In genomic region chr2:120011462-120012200, GRCm38 (mm10) we compare ENCODE assay signal across 8 mouse cellular contexts. TPM values are rescaled to one million over a fixed set of nuclear protein-coding genes. Genes with fewer than 3 reads are reported as not detected.
DNase-seq lines count a peak whose midpoint lies in the region; ATAC-seq and TF ChIP-seq lines count a peak whose summit lies in the region.

No protein-coding gene starts in this region.

- no peak overlapping the region for H3K4me2 ChIP-seq in hindbrain, embryonic 12.5 days (replicated peaks)
- H3K4me2 ChIP-seq in kidney, embryonic 16.5 days (replicated peaks; ENCODE audit: low read depth, low read length): no peak overlapping the region
- H3K4me2 ChIP-seq in liver, postnatal 0 days (ENCODE audit: low read depth, low read length): no peak overlapping the region

- TF ChIP-seq CTCF in G1E (IDR thresholded peaks at IDR 0.05; ENCODE audit: low read depth, low read length): peak; percentile 38; the same call in 1 of the 2 replicates
- TF ChIP-seq CTCF in liver, postnatal 0 days (IDR thresholded peaks at IDR 0.05; ENCODE audit: low read depth): peak; percentile 82

- H3K4me3 ChIP-seq in hindbrain, embryonic 10.5 days: no peak overlapping the region
- no peak overlapping the region for H3K4me3 ChIP-seq in hindbrain, embryonic 12.5 days
- H3K4me3 ChIP-seq in G1E (ENCODE audit: low read depth, low read length): no peak overlapping the region
- H3K4me3 ChIP-seq in kidney, embryonic 16.5 days (ENCODE audit: low read length): no peak overlapping the region
- H3K4me3 ChIP-seq in liver, postnatal 0 days (ENCODE audit: low read depth, low read length): no peak overlapping the region

- H3K27me3 ChIP-seq in hindbrain, embryonic 10.5 days (ENCODE audit: insufficient read depth, poor library complexity, severe bottlenecking): no peaks in the 10 kb centered on the region
- H3K27me3 ChIP-seq in hindbrain, embryonic 12.5 days: no peaks in the 10 kb centered on the region
- H3K27me3 ChIP-seq in G1E (ENCODE audit: insufficient read depth, low read length): no peaks in the 10 kb centered on the region
- H3K27me3 ChIP-seq in kidney, embryonic 16.5 days (ENCODE audit: insufficient read depth, low read length): no peaks in the 10 kb centered on the region
- no peaks in the 10 kb centered on the region for H3K27me3 ChIP-seq in liver, postnatal 0 days (ENCODE audit: insufficient read depth, low read length)

- 85% methylated on average over 8 of the region's 8 CpGs for WGBS in hindbrain, embryonic 10.5 days
- WGBS in hindbrain, embryonic 12.5 days: 79% methylated on average over 8 of the region's 8 CpGs
- WGBS in kidney, embryonic 16.5 days: 81% methylated on average over 8 of the region's 8 CpGs
- 71% methylated on average over 8 of the region's 8 CpGs for WGBS in liver, postnatal 0 days (ENCODE audit: insufficient replicate concordance)

- no peaks in the 10 kb centered on the region for H3K4me1 ChIP-seq in hindbrain, embryonic 10.5 days (replicated peaks)
- no peaks in the 10 kb centered on the region for H3K4me1 ChIP-seq in hindbrain, embryonic 12.5 days
- no peaks in the 10 kb centered on the region for H3K4me1 ChIP-seq in G1E (ENCODE audit: insufficient read depth, low read depth, low read length)
- no peaks in the 10 kb centered on the region for H3K4me1 ChIP-seq in kidney, embryonic 16.5 days (ENCODE audit: insufficient read depth, low read length)
- peaks cover 5% of the 10 kb centered on the region for H3K4me1 ChIP-seq in liver, postnatal 0 days (ENCODE audit: insufficient read depth)

- no peaks in the 10 kb centered on the region for H3K9me3 ChIP-seq in hindbrain, embryonic 10.5 days
- no peaks in the 10 kb centered on the region for H3K9me3 ChIP-seq in hindbrain, embryonic 12.5 days (replicated peaks)
- no peaks in the 10 kb centered on the region for H3K9me3 ChIP-seq in G1E (replicated peaks)
- H3K9me3 ChIP-seq in kidney, embryonic 16.5 days (ENCODE audit: low read length): no peaks in the 10 kb centered on the region
- no peaks in the 10 kb centered on the region for H3K9me3 ChIP-seq in liver, postnatal 0 days (ENCODE audit: low read length)

- ATAC-seq in hindbrain, embryonic 12.5 days (ENCODE audit: low FRiP score): no peak
- ATAC-seq in G1E (ENCODE audit: extremely low read depth, insufficient number of reproducible peaks, low FRiP score, poor library complexity, severe bottlenecking): no peak
- peak; percentile 60 for ATAC-seq in kidney, embryonic 16.5 days (ENCODE audit: low FRiP score, low TSS enrichment)
- ATAC-seq in liver, postnatal 0 days: no peak

- DNase-seq in hindbrain, embryonic 10.5 days (ENCODE audit: low spot score): peak; percentile 45
- peak; percentile 60 for DNase-seq in G1E (ENCODE audit: low spot score)
- DNase-seq in cerebellum, adult 9-10 months: peak; percentile 64
- peak; percentile 43 to 70 for DNase-seq in frontal cortex, postnatal 36 days (ENCODE audit: low spot score in 2 of 2)
- DNase-seq in liver, postnatal 0 days: peak; percentile 59
- DNase-seq in right cerebral cortex, postnatal 10 days (ENCODE audit: low spot score in 2 of 2): peak; percentile 58 to 72

- H3K36me3 ChIP-seq in hindbrain, embryonic 10.5 days: peaks cover 23% of the 10 kb centered on the region
- peaks cover 19% of the 10 kb centered on the region; the same call in 1 of the 2 replicates for H3K36me3 ChIP-seq in hindbrain, embryonic 12.5 days
- H3K36me3 ChIP-seq in G1E (replicated peaks): peaks cover 61% of the 10 kb centered on the region
- H3K36me3 ChIP-seq in kidney, embryonic 16.5 days (ENCODE audit: insufficient read depth, low read length): peaks cover 24% of the 10 kb centered on the region
- H3K36me3 ChIP-seq in liver, postnatal 0 days (replicated peaks; ENCODE audit: insufficient read depth, low read length): peaks cover 7% of the 10 kb centered on the region; the same call in 1 of the 2 replicates

- no peak overlapping the region for H3K9ac ChIP-seq in hindbrain, embryonic 12.5 days
- H3K9ac ChIP-seq in kidney, embryonic 16.5 days (replicated peaks; ENCODE audit: low read length): no peak overlapping the region
- no peak overlapping the region for H3K9ac ChIP-seq in liver, postnatal 0 days (replicated peaks)

- TF ChIP-seq EP300 in liver, postnatal 0 days (IDR thresholded peaks at IDR 0.05; ENCODE audit: low read depth): no peak

- no peak overlapping the region for H3K27ac ChIP-seq in hindbrain, embryonic 10.5 days
- H3K27ac ChIP-seq in hindbrain, embryonic 12.5 days: no peak overlapping the region
- H3K27ac ChIP-seq in kidney, embryonic 16.5 days (ENCODE audit: low read length): no peak overlapping the region
- H3K27ac ChIP-seq in liver, postnatal 0 days (ENCODE audit: low read depth): no peak overlapping the region

RNA-seq across cellular contexts. Expression of gene Jmjd7, which starts 15.7 kb away (rescaled TPM):
- polyA plus RNA-seq in hindbrain, embryonic 10.5 days (2016; fragmentation: Nextera tagmentation; extraction: Ambion mirVana): 24.2 and 25.1 TPM in 2 replicates
- 22.2 and 22.4 TPM in 2 replicates for polyA plus RNA-seq in hindbrain, embryonic 12.5 days (2016; fragmentation: Nextera tagmentation; extraction: Ambion mirVana)
- total RNA-seq in G1E (2014; fragmentation: Nextera tagmentation): 2.8 and 3.7 TPM in 2 replicates
- total RNA-seq in G1E (2017): 0.66 and 0.70 TPM in 2 replicates
- 3.2 TPM in 2 replicates for polyA plus RNA-seq in G1E (2012)
- 24.7 and 25.2 TPM in 2 replicates for polyA plus RNA-seq in kidney, embryonic 16.5 days (2015; fragmentation: Nextera tagmentation; extraction: Ambion mirVana)
- polyA plus RNA-seq in liver, postnatal 0 days (2015; fragmentation: Nextera tagmentation; extraction: Ambion mirVana): 4.0 and 4.8 TPM in 2 replicates

RNA-seq across cellular contexts. Expression of gene Gm28042, which starts 15.7 kb away (rescaled TPM):
- polyA plus RNA-seq in hindbrain, embryonic 10.5 days (2016; fragmentation: Nextera tagmentation; extraction: Ambion mirVana): 3.3 and 6.0 TPM in 2 replicates
- 5.5 and 6.1 TPM in 2 replicates for polyA plus RNA-seq in hindbrain, embryonic 12.5 days (2016; fragmentation: Nextera tagmentation; extraction: Ambion mirVana)
- total RNA-seq in G1E (2014; fragmentation: Nextera tagmentation): not detected in 2 replicates
- 0.05 and 0.23 TPM in 2 replicates for total RNA-seq in G1E (2017)
- polyA plus RNA-seq in G1E (2012): 0.06 and 0.21 TPM in 2 replicates
- polyA plus RNA-seq in kidney, embryonic 16.5 days (2015; fragmentation: Nextera tagmentation; extraction: Ambion mirVana): 4.0 and 6.0 TPM in 2 replicates
- 0.13 and 0.38 TPM in 2 replicates for polyA plus RNA-seq in liver, postnatal 0 days (2015; fragmentation: Nextera tagmentation; extraction: Ambion mirVana)

RNA-seq across cellular contexts. Expression of gene Pla2g4b, which starts 21.6 kb away (rescaled TPM):
- polyA plus RNA-seq in hindbrain, embryonic 10.5 days (2016; fragmentation: Nextera tagmentation; extraction: Ambion mirVana): 3.2 and 3.8 TPM in 2 replicates
- polyA plus RNA-seq in hindbrain, embryonic 12.5 days (2016; fragmentation: Nextera tagmentation; extraction: Ambion mirVana): 5.0 and 6.3 TPM in 2 replicates
- total RNA-seq in G1E (2014; fragmentation: Nextera tagmentation) (0.19 TPM in 1 of 2 replicates, not detected in the other), G1E (2017) (0.06 and 0.27 TPM in 2 replicates)
- polyA plus RNA-seq in G1E (2012): 0.35 and 0.59 TPM in 2 replicates
- 2.0 and 2.6 TPM in 2 replicates for polyA plus RNA-seq in kidney, embryonic 16.5 days (2015; fragmentation: Nextera tagmentation; extraction: Ambion mirVana)
- polyA plus RNA-seq in liver, postnatal 0 days (2015; fragmentation: Nextera tagmentation; extraction: Ambion mirVana): 0.12 and 0.15 TPM in 2 replicates

RNA-seq across cellular contexts. Expression of gene Mapkbp1, which starts 39.1 kb away (rescaled TPM):
- 4.0 and 4.1 TPM in 2 replicates for polyA plus RNA-seq in hindbrain, embryonic 10.5 days (2016; fragmentation: Nextera tagmentation; extraction: Ambion mirVana)
- polyA plus RNA-seq in hindbrain, embryonic 12.5 days (2016; fragmentation: Nextera tagmentation; extraction: Ambion mirVana): 5.6 and 6.0 TPM in 2 replicates
- total RNA-seq in G1E (2014; fragmentation: Nextera tagmentation): 9.3 and 9.8 TPM in 2 replicates
- 3.7 and 3.9 TPM in 2 replicates for total RNA-seq in G1E (2017)
- polyA plus RNA-seq in G1E (2012): 2.8 and 4.2 TPM in 2 replicates
- 3.2 and 4.0 TPM in 2 replicates for polyA plus RNA-seq in kidney, embryonic 16.5 days (2015; fragmentation: Nextera tagmentation; extraction: Ambion mirVana)
- polyA plus RNA-seq in liver, postnatal 0 days (2015; fragmentation: Nextera tagmentation; extraction: Ambion mirVana): 0.22 and 0.27 TPM in 2 replicates
